Mouse (Mus musculus) heart, adult 2 months (tissue): ENCODE data around the gene Cfap99.
A peak's percentile ranks its signal among the peaks of the same experiment; 100 is the strongest.

Experiments used
- CTCF ChIP-seq: fragments of 200-600 bp; IDR thresholded peaks from 2 replicates; pipeline ENCODE4 v1.8.1; 2022; ENCODE audit warnings: antibody characterized with exemption, mild to moderate bottlenecking, moderate library complexity
- POLR2A ChIP-seq: fragments of 200-500 bp; IDR thresholded peaks from 2 replicates; pipeline ENCODE4 v1.6.1; 2011; ENCODE audit warnings: mild to moderate bottlenecking, low read depth, low read length, control low read depth; ENCODE audit not compliant: insufficient read depth

GRCm38 (mm10) chr5:34242224-34242963, 46.0 kb upstream of the Cfap99 start:
- TF ChIP-seq POLR2A (0 out of 2 replicates have a peak, but pooled peaks have one; percentile 36), CTCF (no peak)
